Mouse (Mus musculus) hindbrain, embryonic 13.5 days (tissue): ENCODE data around the gene Ahcy. TPM values are rescaled to one million over a fixed set of nuclear protein-coding genes. Genes with fewer than 3 reads are reported as not detected.
"Not testable (repeated sequence)": the region's sequence is repeated elsewhere in the genome, so short reads cannot be mapped to it uniquely, and the experiment has no call there.

ENCODE experiments used
- ATAC-seq: fragments of 200-750 bp; cut with Nextera tagmentation; 2 replicates; pipeline ENCODE4 v1.8.0; 2017; ENCODE audit warnings: moderate TSS enrichment; ENCODE audit not compliant: low FRiP score
- H3K27ac ChIP-seq: fragments of 300-500 bp; sonication (generic); 2 replicates; pipeline ENCODE4 v1.5.1; 2015; ENCODE audit warnings: inconsistent platforms, mild to moderate bottlenecking, moderate library complexity
- H3K27me3 ChIP-seq: fragments of 300-500 bp; sonication (generic); 2 replicates; pipeline ENCODE4 v1.6.1; 2015; ENCODE audit warnings: mild to moderate bottlenecking, inconsistent platforms
- H3K36me3 ChIP-seq: fragments of 300-500 bp; sonication (generic); 2 replicates; pipeline ENCODE4 v1.6.1; 2015; ENCODE audit warnings: mild to moderate bottlenecking, inconsistent platforms
- H3K4me1 ChIP-seq: fragments of 300-500 bp; sonication (generic); replicated peaks from 2 replicates; pipeline ENCODE4 v1.6.1; 2015; ENCODE audit warnings: inconsistent platforms
- H3K4me2 ChIP-seq: fragments of 300-500 bp; sonication (generic); 2 replicates; pipeline ENCODE4 v1.6.1; 2015; ENCODE audit warnings: inconsistent platforms, mild to moderate bottlenecking, moderate library complexity
- H3K4me3 ChIP-seq: fragments of 300-500 bp; sonication (generic); 2 replicates; pipeline ENCODE4 v1.5.1; 2015; ENCODE audit warnings: mild to moderate bottlenecking, inconsistent platforms
- H3K9ac ChIP-seq: fragments of 300-500 bp; sonication (generic); 2 replicates; pipeline ENCODE4 v1.6.1; 2015; ENCODE audit warnings: mild to moderate bottlenecking, inconsistent platforms
- H3K9me3 ChIP-seq: fragments of 300-500 bp; sonication (generic); 2 replicates; pipeline ENCODE4 v1.6.1; 2016; ENCODE audit warnings: inconsistent platforms
- WGBS: fragments of 180-500 bp; shearing (Covaris S2); methylation state at CpG from one replicate; pipeline ENCODE4 v1.1.7; 2015; 5-methylcytosine and 5-hydroxymethylcytosine counted together
- polyA plus RNA-seq: library from polyadenylated mRNA; unstranded; fragments of >200 nt; fragmentation: Nextera tagmentation; extraction: Ambion mirVana; gene quantifications from 2 replicates; pipeline ENCODE4 v1.2.1, GENCODE M21; 2015

The Ahcy gene
- 36.0 and 37.1 TPM in 2 replicates for polyA plus RNA-seq

GRCm38 (mm10) chr2:155073978-155074765, at the start of gene Ahcy:
Ahcy (minus strand) TSS chr2:155074497.
- H3K9me3 ChIP-seq, result no peaks in the 10 kb centered on the region
- peak within 1 kb of the TSS; percentile 74 for H3K4me2 ChIP-seq
- under 1% methylated on average over 56 of the region's 56 CpGs for WGBS
- peak within 1 kb of the TSS; percentile 66 for H3K4me3 ChIP-seq
- peak within 1 kb of the TSS; percentile 88 for H3K9ac ChIP-seq
- peaks cover 21% of the 10 kb centered on the region for H3K4me1 ChIP-seq
- no peaks in the 10 kb centered on the region for H3K36me3 ChIP-seq
- H3K27ac ChIP-seq, result peak within 1 kb of the TSS; percentile 87
- no peaks in the 10 kb centered on the region for H3K27me3 ChIP-seq
- ATAC-seq, result peak; percentile 96

GRCm38 (mm10) chr2:155115216-155115830, 41.0 kb upstream of the Ahcy start:
- H3K36me3 ChIP-seq, result no peaks in the 10 kb centered on the region
- ATAC-seq, result no peak
- no peaks in the 10 kb centered on the region for H3K9me3 ChIP-seq
- no peak overlapping the region for H3K9ac ChIP-seq
- H3K4me2 ChIP-seq, result no peak overlapping the region
- H3K27me3 ChIP-seq, result no peaks in the 10 kb centered on the region
- H3K4me3 ChIP-seq, result no peak overlapping the region
- H3K4me1 ChIP-seq, result no peaks in the 10 kb centered on the region
- 73% methylated on average over 7 of the region's 7 CpGs for WGBS
- H3K27ac ChIP-seq, result no peak overlapping the region

- not testable (repeated sequence) for H3K4me2 ChIP-seq, ATAC-seq
- WGBS, result 80% methylated on average over 9 of the region's 9 CpGs
Measured at GRCm38 (mm10) chr2:155107276-155107675, 33.0 kb upstream of the Ahcy start.

GRCm38 (mm10) chr2:155103607-155104006, 29.3 kb upstream of the Ahcy start:
- no peak overlapping the region for H3K27ac ChIP-seq
- no peak for ATAC-seq
- H3K9me3 ChIP-seq, result no peaks in the 10 kb centered on the region
- H3K27me3 ChIP-seq, result no peaks in the 10 kb centered on the region
- H3K9ac ChIP-seq, result no peak overlapping the region
- H3K4me3 ChIP-seq, result no peak overlapping the region
- 71% methylated on average over 6 of the region's 6 CpGs for WGBS
- H3K4me1 ChIP-seq, result no peaks in the 10 kb centered on the region
- H3K4me2 ChIP-seq, result no peak overlapping the region
- no peaks in the 10 kb centered on the region for H3K36me3 ChIP-seq

More at GRCm38 (mm10) chr2:155107276-155107675, 33.0 kb upstream of the Ahcy start:
- not testable (repeated sequence) for H3K9ac ChIP-seq, H3K36me3 ChIP-seq, H3K4me1 ChIP-seq, H3K9me3 ChIP-seq, H3K27ac ChIP-seq, H3K4me3 ChIP-seq, H3K27me3 ChIP-seq

GRCm38 (mm10) chr2:155101761-155102181, 27.5 kb upstream of the Ahcy start:
- no peak for ATAC-seq
- WGBS, result 61% methylated on average over 6 of the region's 6 CpGs
- Histone ChIP-seq H3K9ac (no peak overlapping the region), H3K27ac (no peak overlapping the region), H3K36me3 (no peaks in the 10 kb centered on the region), H3K27me3 (no peaks in the 10 kb centered on the region), H3K4me2 (no peak overlapping the region), H3K9me3 (no peaks in the 10 kb centered on the region), H3K4me1 (no peaks in the 10 kb centered on the region), H3K4me3 (no peak overlapping the region)

- Histone ChIP-seq H3K4me3 (no peak overlapping the region), H3K27ac (no peak overlapping the region)
- ATAC-seq, result no peak
Measured at GRCm38 (mm10) chr2:155100796-155101259, 26.5 kb upstream of the Ahcy start.

GRCm38 (mm10) chr2:155099994-155100795, 25.9 kb upstream of the Ahcy start:
- H3K4me3 ChIP-seq, result no peak overlapping the region
- no peak overlapping the region for H3K27ac ChIP-seq
- no peak for ATAC-seq
- H3K4me2 ChIP-seq, result no peak overlapping the region
- WGBS, result 86% methylated on average over 14 of the region's 14 CpGs
- no peaks in the 10 kb centered on the region for H3K4me1 ChIP-seq
- no peaks in the 10 kb centered on the region for H3K9me3 ChIP-seq
- H3K27me3 ChIP-seq, result no peaks in the 10 kb centered on the region
- H3K36me3 ChIP-seq, result no peaks in the 10 kb centered on the region
- H3K9ac ChIP-seq, result no peak overlapping the region

More at GRCm38 (mm10) chr2:155100796-155101259, 26.5 kb upstream of the Ahcy start:
- no peak overlapping the region for H3K9ac ChIP-seq
- no peaks in the 10 kb centered on the region for H3K36me3 ChIP-seq
- H3K4me1 ChIP-seq, result no peaks in the 10 kb centered on the region
- H3K4me2 ChIP-seq, result no peak overlapping the region
- no peaks in the 10 kb centered on the region for H3K9me3 ChIP-seq
- WGBS, result 89% methylated on average over 3 of the region's 3 CpGs
- no peaks in the 10 kb centered on the region for H3K27me3 ChIP-seq

- no peaks in the 10 kb centered on the region for H3K9me3 ChIP-seq
- no peak overlapping the region for H3K9ac ChIP-seq
- no peak overlapping the region for H3K4me2 ChIP-seq
- H3K4me1 ChIP-seq, result no peaks in the 10 kb centered on the region
- no peaks in the 10 kb centered on the region for H3K27me3 ChIP-seq
- WGBS, result 63% methylated on average over 7 of the region's 7 CpGs
- ATAC-seq, result no peak
- no peaks in the 10 kb centered on the region for H3K36me3 ChIP-seq
- H3K27ac ChIP-seq, result no peak overlapping the region
- H3K4me3 ChIP-seq, result no peak overlapping the region
Measured at GRCm38 (mm10) chr2:155099421-155099820, 25.1 kb upstream of the Ahcy start.

- no peak overlapping the region for H3K4me2 ChIP-seq
- no peaks in the 10 kb centered on the region for H3K4me1 ChIP-seq
- no peak overlapping the region for H3K4me3 ChIP-seq
- no peaks in the 10 kb centered on the region for H3K27me3 ChIP-seq
- H3K9ac ChIP-seq, result no peak overlapping the region
- no peaks in the 10 kb centered on the region for H3K9me3 ChIP-seq
- 71% methylated on average over 9 of the region's 9 CpGs for WGBS
- no peak for ATAC-seq
- no peaks in the 10 kb centered on the region for H3K36me3 ChIP-seq
- no peak overlapping the region for H3K27ac ChIP-seq
Measured at GRCm38 (mm10) chr2:155098720-155099380, 24.6 kb upstream of the Ahcy start.

- no peak overlapping the region for H3K27ac ChIP-seq
- H3K4me1 ChIP-seq, result peaks cover 3% of the 10 kb centered on the region; the same call in 1 of the 2 replicates
- no peaks in the 10 kb centered on the region for H3K36me3 ChIP-seq
- ATAC-seq, result no peak
- H3K9me3 ChIP-seq, result no peaks in the 10 kb centered on the region
- H3K9ac ChIP-seq, result no peak overlapping the region
- H3K27me3 ChIP-seq, result no peaks in the 10 kb centered on the region
- H3K4me2 ChIP-seq, result no peak overlapping the region
- 73% methylated on average over 4 of the region's 4 CpGs for WGBS
- H3K4me3 ChIP-seq, result no peak overlapping the region
Measured at GRCm38 (mm10) chr2:155093418-155093817, 19.1 kb upstream of the Ahcy start.

GRCm38 (mm10) chr2:155091743-155092075, 17.4 kb upstream of the Ahcy start:
- no peak overlapping the region for H3K4me2 ChIP-seq
- 88% methylated on average over 3 of the region's 3 CpGs for WGBS
- no peaks in the 10 kb centered on the region for H3K27me3 ChIP-seq
- H3K4me3 ChIP-seq, result no peak overlapping the region
- ATAC-seq, result no peak
- H3K27ac ChIP-seq, result no peak overlapping the region
- peaks cover 3% of the 10 kb centered on the region; the same call in 1 of the 2 replicates for H3K4me1 ChIP-seq
- H3K9ac ChIP-seq, result no peak overlapping the region
- H3K9me3 ChIP-seq, result no peaks in the 10 kb centered on the region
- H3K36me3 ChIP-seq, result no peaks in the 10 kb centered on the region
